Mouse (Mus musculus) mesoderm, embryonic 11.5 days (tissue): ENCODE results near the gene Tmem150a.

Experiments used
- DNase-seq: peaks from one replicate; pipeline ENCODE4 v3.0.0-alpha.2; 2012; ENCODE audit warnings: low read depth, low spot score

The Tmem150a gene

DNA sequence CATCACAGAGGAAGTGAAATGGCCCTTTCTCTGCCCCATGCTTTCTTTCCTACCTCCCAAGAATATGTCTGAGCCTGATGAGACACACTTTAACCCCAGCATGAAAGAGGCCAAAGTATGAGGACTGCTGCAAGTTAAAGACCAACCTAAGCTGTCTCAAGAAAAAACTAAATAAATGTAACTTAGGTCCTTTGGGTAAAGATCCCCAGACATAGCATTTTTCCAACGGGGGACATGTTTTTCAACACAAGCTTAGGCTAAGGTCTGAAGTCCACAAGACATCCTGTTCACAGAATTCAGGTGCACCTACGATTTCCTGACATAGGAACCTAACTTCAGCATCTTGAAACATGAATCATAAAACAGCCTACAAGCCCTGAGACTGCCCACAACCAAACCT, 5.0 kb upstream of the Tmem150a start:
- no peak for DNase-seq

DNA sequence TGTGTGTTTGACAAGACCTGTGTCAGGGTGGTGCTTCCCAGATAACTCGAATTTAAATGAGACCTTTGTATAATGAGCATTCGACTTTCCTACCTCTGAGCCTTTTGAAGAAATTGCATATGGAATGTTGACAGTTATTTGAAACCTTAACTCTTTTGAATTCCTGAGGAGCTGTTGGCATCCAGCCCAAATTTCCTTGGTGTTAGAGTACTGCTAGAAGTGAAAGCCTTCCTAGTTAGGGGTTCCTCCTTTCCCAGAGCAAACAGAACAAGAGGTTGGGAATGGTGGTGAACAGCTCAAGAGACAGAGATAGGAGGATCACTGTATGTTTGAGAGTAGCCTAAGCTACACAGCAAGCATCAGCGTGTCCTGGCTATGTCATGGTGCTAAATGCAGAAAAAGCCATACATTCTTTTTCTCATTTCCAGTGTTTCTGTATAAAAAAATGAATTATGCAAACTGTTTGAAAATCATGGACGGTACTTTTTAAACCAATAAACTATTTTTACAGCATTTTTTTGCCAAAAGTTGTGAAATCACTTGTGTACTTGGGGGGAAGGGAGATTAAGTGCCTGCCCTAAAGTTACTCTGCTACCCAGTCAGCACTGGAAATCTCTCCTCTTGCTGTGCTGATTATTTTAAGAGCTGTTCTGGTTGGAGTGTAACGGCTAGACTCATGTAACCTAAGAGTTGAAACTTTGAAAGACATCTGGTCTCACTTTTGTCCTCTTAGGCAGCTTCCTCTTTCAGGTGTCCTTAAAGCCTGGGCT, 2.4 kb upstream of the Tmem150a start:
- no peak for DNase-seq

DNA sequence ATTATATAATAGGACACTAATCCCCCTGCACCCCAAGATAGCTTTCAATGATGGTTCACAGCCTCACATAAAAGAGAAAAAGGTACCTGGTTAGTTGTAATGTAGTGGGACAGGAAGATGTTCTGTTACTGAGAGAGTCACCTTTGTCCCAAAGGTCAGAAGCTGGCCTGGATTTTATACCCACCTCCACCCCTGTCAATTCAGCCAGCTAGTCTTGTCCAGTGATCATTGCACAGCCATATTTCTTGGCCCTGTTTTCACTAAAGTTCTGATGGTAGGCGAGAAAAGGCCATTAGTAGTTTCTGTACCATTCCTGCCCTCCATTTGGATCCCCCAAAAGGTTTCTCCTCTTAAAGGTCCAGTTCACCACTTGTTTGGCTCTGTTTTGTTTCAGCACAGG, 1.2 kb upstream of the Tmem150a start:
- no peak for DNase-seq

DNA sequence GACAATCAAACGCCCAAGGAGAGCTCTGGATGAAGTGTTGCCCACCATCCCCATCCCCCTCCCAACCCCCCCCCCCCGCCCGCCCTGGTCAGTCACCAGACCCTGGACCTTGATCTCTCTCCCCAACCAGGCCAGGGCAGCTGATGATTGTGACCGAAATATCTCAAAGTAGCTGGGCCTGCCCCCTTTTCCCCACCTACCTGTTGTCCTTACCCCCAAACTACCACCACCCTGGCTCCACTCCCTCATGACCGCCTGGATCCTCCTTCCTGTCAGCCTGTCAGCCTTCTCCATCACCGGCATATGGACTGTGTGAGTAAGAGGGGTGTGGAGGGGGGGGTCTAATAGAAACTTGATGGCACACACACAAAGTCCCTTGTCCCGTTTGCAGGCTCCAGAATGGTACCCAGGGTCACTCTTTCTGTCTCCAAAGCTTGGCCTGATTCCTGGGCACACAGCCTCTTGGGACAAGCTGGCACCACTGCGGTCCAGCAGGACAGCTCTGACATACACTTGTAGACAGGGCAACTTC, 820 bp downstream of the Tmem150a start:
- DNase-seq: no peak

DNA sequence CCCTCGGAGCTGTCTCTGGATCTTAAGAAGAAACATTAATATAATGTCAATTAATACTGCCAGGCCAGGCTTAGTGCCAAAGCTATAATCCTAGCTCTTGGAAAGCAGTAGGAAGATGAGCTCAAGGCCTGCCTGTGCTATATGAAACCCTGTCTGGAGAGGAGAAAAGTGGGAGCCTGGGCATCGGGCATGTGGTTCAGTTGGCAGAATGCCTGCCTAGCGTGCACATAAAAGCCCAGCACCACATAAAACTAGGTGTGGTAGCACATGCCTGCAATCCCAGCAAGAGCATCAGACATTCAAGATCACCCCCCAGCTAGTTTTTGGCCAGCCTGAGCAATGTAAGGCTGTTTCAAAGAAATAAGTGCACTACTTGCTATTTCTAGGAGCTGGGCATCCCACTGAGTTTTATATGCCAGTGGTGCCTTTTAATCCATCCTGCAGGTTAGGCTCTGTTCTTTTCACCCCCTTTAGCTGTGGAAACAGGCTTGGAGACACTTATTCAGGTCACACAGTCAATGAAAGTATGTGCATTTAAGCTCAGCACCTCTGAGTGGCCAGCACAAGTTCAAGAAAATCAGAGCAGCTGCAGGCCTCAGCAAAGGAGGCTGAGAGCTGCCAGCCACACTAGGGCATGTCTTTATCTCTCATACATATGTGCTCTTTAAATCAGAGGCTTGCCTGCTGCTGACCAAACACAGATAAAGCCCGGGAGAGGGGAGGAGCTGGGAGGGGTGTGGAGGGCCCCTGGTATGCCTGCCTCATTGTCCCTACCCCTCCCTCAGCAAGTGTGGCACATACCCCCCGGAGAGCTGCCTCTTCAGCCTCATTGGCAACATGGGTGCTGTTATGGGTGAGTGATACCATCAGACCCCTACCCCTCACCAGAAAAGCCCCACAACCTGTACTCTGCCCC, 2.2 kb downstream of the Tmem150a start:
- DNase-seq: no peak

DNA sequence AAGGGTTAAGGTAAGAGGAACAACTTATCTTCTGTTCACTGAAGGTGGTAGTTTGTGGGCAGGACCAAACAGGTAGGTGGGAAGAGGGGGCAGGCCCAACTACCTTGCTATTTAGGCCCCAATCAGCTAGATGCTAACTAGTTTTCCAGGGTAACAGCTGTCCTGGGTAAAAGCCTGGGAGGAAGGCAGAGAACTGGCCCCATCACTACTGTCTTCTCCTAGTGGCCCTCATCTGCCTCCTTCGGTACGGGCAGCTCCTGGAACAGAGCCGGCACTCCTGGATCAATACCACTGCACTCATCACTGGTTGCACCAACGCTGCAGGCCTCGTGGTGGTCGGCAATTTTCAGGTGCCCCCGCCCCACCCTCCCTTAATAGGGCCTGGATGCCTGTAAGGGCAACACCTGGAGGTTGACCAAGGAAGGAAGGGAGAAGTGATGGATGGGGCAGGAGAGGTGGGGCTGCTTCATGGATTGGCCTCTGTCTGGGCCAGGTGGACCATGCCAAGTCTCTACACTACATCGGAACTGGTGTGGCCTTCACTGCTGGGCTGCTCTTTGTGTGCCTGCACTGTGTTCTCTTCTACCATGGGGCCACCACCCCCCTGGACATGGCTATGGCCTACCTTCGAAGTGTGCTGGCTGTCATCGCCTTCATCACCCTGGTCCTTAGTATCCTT, 3.0 kb downstream of the Tmem150a start:
- DNase-seq: no peak

DNA sequence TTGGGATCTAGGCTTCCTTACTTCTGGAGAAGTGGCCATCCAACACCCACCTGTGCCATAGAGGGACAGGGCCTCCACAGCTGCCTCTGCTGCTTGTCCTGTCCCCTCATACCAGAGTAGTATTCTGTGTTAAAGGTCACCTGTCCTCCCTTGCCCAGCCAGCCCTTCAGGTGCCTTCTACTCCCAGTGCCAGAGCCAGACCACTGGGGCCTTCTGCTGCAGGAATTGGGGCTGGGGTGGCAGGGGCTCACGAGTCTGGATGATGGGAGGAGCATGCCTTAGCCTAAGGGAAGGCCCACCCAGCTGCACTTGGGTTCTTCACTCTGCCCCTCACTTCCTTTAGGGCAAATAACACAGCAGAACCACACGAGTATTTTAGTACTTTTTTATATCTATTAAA, 4.1 kb downstream of the Tmem150a start:
- DNase-seq: no peak

DNA sequence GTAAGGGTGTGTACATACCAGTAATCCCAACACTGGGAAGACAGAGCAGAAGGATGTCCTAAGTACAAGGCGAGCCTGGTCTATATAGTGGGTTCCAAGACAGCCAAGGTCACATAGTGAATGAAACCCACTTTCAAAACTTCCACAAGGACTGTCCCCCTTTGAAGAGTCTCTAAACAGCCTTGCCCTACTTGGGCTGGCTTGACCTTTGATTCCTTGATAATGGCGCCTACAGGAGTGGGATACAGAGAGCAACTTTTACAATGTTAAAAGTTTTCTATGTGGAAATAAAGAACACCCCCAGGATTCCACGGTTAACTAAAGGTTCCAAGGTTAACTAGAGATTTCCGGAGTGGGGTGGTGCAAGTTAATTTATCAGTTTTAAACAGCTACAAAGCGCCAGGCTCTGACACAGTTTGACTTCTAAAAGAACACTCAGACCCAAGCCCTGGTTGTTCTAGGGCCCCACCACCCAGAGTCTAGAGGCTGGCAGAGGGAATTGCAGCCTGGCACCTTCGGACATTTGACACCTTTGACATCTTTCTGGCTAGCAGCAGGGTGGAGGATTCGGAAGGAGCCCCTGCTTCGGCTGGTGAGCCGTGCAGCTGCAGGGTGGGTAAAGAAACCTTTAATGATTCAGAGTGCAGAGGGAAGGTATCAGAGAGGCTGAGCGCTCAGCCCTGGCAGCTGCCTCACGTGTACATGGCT, 4.8 kb downstream of the Tmem150a start:
- DNase-seq: no peak

DNA sequence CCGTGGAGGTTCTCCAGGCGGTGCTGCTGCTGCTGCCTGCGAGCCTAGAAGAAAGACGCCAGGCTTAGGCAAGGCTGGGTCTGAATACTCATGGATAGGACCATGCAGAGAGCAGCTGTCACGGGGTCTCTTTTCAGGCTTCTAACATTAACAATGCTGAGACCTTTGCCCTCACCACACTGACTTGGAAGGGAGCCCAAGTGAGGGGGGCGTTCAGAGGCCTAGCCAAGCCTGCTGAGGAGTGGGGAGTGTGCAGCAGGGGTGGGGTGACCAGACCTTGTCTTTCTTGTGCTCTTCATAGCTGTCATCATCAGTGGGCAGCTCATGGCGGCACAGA, 5.3 kb downstream of the Tmem150a start:
- no peak for DNase-seq

DNA sequence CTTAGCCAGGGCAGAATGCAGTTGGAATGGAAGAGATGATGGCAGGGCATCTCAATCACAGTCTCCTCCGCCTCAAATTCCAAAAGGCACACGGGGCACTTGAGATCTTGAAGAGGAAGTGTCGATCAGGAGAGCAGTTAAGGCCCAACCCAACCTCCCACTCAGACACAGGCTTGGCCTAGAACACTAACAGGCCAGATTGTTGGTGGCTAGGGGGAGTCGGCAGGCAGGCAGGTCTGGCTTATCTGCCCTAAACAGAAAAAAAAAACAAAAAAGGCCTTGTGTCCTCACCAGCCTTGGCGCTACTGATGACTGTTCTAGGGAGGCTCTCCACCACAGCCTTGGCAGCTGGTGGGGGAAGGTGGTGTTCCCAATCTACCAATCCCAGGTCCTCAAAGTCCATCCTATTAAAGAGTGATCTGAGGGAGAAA, 5.9 kb downstream of the Tmem150a start:
- DNase-seq: no peak

DNA sequence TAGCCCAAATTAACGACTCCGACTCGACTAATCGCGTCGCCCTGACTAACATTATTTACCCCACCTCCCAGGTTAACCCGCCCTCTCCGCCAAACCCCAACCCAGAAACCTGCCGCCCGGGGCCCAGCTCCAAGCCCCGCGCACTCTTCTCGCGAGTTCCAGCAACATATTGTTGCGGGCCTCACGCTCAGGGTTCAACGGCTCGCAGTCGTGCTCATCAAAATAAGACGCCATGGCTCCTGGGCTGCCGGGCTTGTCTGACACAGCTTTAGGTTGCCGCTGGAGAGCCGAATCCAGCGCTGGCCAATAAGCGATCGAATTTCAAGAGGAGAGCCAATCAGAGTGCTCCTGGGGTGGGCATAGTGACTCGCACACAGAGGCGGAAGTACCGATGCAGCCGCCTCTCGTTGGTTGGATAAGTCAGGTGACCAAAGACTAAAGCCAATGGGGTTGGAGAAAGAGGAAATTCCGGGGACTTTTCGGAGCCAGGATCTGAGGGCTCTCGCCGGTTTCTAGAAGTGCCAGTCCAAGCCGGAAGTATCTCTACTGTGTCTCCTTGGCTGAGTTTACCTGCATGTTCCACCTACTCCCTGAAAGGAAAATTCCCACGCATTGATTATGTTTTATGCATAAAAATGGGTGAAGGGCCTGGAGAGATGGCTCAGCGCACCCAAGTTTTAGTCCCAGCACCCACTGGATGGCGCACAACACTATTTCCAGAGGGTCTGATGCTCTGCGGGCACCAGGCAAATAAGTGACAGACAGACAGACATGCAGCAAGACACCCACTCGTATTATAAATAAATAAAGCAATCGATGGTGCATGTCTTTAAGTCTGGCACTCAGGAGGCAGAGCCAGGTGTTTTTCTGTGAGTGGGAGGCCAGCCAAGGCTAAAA, 7.1 kb downstream of the Tmem150a start:
- peak; percentile 96 for DNase-seq

DNA sequence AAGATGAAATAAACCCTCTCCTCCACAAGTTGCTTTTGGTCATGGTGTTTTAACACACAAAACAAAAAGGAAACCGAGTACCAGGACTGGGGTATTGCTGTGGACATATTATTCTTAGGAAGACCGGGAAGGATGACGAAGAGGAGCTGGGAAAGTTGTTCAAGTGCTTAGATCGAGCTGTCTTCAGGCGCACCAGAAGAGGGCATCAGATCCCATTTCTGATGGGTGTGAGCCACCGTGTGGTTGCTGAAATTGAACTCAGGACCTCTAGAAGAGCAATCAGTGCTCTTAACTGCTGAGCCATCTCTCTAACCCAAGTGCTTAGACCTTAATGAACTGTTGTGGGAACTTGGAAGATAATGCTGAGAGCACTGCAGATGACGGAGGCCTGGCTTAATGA, 8.8 kb downstream of the Tmem150a start:
- DNase-seq: no peak

DNA sequence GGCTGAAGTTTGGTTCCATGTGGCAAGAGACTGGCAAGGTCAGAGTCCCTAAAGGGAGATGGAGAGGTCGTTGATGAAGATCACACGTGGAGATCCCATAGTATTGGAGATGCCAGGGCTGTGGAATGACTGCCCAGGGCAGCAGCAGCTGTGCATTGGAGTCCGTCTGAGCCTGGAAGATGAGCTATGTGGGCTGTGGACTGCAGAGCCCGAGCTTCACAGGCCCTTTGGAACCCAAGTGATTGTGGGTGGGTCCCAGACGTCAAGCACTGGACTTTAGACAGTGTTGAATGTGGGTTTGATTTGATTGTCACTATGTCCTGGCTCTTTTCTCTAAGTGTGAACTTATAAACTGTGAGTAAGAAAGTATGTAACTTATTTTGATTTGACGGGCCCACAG, 9.7 kb downstream of the Tmem150a start:
- DNase-seq: no peak

DNA sequence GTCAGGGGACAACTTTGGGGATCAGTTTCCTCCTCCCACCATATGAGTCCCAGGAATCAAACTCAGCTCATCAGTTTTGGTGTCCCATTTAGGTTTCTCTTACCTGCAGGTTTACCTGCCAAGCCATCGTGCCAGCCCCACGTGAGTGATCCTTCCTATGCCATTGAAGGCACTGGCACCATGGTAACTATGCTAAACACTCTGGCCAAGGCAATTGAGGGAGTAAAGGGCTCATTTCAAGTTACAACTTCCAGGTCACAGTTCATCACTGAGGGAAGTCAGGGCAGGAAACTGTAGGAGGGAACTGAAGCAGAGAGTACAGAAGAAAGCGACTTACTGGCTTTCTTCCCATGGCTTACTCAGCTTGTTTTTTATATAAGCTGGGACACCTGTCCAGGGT, 11.1 kb downstream of the Tmem150a start:
- no peak for DNase-seq

DNA sequence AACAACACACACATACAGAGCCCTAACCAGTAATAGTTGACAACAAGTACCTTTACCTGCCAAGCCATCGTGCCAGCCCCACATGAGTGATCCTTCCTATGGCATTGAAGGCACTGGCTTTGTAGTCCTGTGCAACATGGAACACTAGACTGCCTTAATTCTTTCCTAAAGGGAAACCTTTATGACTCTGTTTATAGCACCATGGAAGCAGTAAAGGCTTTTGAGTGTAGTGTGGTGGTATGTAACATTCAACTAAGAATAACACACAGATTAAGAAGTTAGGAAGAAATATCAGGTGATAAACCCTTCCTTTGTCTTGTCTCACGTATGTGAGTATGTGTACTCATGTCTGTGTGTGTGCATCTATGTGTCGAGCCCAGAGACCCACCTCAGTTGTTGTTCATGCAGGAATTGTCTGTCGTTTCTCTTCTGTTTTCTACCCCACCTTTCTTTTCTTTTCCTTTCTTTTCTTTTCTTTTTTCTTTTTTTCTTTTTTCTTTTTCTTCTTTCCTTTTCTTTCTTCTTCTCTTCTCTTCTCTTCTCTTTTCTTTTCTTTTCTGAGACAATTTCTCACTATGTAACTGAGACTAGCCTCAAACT, 11.7 kb downstream of the Tmem150a start, which contains the start of gene Rnf181:
Gene Rnf181 (minus strand): TSS at position 113 of the 600 bp plus-strand sequence.
- DNase-seq: no peak

DNA sequence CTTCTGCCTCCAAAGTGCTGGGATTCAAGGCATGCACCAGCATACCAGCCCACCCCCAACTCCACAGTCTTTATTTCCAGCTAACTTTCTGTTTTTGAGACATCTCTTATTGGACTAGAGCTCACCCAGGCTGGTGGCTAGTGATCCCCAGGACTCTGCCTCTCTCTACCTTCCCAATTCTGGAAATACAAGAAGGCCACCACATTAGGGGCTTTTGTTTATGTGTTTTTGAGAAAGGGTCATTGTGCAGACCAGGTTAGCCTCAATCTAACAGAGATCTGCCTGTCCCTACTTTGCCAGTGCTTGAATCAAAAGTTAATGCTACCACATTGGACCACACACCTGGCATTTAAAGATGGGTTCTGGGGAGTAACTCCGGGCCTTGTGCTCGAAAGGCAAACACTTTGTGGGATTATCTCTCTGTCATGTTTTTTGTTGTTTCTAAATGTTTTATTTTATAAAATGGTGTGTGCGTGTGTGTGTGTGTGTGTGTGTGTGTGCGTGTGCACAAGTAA, 12.3 kb downstream of the Tmem150a start:
- no peak for DNase-seq

DNA sequence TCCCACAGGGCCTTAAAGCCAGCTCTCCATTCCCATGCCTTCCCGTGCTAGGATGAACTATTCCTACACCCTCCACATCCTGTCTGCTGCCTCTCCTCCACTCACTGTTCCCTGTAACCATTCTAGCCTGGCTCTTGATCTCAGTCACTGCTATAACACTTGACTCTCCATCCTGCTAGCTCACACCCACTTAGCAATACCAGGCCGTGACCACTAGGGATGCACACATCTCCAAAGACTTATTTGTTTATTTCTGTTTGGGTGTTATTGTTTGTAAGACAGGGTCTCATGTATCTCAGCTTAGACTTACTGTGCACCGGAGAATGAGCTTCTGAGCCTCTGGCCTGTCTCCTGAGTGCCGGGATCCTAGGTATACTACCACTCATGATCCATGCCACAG, 14.3 kb downstream of the Tmem150a start:
- no peak for DNase-seq

DNA sequence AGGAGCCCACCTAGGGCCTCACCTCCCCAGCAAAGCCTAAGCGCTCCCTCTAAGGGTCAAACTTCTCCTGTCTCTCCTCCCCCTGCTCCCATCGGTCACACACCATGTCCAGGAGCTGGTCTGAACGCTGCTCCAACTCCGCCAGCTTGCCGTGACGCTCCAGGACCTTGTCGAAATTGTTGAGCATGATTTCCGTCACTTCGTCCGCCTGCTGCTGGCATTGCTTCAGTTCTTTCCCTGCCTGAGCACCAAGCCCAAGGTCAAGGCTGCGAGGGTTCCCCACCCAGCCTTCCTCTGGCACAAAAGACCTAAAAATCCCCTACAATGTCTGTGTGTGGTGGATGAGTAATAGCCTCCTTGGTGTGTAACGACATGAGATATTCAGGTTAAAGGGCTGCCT, 14.8 kb downstream of the Tmem150a start:
- no peak for DNase-seq

DNA sequence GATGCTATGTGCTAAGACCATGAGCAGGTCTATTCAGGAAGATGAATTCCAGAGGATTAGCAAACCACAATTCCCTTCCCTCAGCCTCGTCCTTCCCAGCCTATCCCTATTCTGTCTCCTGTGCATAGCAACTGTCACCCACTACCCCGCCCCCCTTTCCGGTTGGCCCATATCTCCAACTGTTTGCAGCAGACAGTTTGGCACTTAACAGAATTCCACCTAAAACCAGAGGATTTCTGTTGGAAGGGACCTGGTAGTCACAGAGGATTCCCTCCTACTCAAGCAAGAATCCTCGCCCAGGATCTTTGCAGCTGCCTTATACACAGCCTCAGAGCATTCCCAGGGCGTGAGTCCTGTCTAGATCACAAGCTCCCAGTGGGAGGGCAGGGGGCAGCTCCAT, 15.9 kb downstream of the Tmem150a start:
- DNase-seq: no peak

DNA sequence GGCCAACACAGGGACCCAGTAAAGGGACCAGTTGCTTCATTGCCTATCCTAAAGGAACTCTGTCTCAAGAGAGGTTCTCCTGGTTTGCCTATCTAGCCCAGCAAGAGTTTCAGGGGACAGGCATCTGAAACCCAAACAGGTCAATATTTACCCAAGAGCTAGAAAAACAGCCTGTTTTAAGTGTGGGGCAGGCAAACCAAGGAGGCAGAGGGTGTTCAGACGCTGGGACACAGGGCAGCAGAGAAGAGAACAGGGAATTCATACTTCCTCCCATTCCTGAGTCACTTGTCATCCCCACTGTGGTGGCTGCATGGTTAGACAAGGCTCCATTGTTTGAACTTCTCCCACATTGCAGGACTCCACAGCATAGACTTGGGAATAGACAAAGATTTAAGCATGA, 16.3 kb downstream of the Tmem150a start:
- no peak for DNase-seq
